Mouse (Mus musculus): Measurements from ENCODE around the gene Apc2. TPM values are rescaled to one million over a fixed set of nuclear protein-coding genes. Genes with fewer than 3 reads are reported as not detected.

Gene Apc2
- polyA plus RNA-seq, 1 experiment from 2014 or later: 0.45 TPM

DNA sequence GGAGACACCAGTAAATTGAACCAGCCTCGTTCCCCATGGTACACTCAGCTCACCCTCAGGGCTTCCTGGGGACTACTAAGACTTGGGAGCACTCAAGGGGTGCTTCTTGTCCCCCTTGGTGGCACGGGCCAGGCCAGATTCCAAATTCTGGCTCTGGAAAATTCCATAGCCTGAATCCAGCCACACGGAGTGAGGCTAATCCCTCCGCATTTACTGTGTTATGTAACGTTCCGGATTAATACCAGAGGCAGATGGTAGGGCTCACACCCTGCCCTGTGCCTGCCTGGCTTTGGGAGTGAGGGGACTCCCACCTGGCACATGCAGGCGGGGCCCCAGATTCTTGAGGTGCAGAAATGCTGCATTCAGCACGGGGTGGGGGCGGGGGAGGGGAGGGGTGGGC lies 59.7 kb downstream of the Apc2 start:
- no peak overlapping the region for H3K4me2 ChIP-seq

DNA sequence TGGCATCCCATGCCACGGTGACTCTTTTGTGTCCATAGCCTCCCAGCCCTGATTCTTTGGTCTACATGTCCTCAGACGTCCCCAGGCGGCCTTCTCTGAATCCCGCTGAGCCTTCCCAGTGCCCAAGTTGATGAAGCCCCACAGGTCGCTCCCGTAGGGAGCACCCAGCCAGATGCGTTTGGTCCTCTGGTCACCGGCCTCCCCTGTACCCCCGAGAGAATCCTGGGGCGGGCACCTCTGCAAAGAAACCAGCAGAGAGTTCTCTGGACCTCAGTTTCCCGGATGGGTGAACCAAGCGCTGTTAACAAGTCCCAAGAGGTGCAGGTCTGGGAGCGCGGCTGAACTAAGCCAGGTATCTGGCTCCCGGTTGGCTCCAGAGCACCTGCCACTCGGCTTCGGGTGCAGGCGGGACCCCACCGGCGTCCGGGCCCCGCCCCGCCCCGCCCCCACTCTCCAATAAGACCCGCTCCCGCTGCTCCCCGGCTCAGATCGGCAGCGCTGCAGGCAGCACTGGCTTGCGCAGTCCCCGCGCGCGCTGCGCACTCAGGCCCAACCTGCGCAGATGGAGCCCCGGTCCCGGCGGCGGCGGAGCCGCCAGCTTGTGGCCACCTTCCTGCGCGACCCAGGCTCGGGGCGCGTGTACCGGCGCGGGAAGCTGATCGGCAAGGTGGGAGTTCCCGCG lies 60.4 kb downstream of the Apc2 start, which contains the start of gene Plk5:
Gene Plk5 (plus strand): TSS at position 459 of the 682 bp plus-strand sequence.
- Histone ChIP-seq H3K27me3 (replicated peaks; ENCODE audit: control insufficient read depth, insufficient read depth, low read length) (peaks cover 89% of the 10 kb centered on the region), H3K4me2 (peak within 1 kb of the TSS; percentile 53), H3K9ac (ENCODE audit: low read depth, low read length) (no peak within 1 kb of the TSS), H3K4me1 (replicated peaks; ENCODE audit: control insufficient read depth, insufficient read depth, low read length) (peaks cover 20% of the 10 kb centered on the region), H3K9me3 (ENCODE audit: control insufficient read depth, low read length) (no peaks in the 10 kb centered on the region), H3K36me3 (ENCODE audit: control insufficient read depth, insufficient read depth, low read length) (no peaks in the 10 kb centered on the region), H3K27ac (ENCODE audit: low read depth, low read length) (no peak within 1 kb of the TSS), H3K4me3 (ENCODE audit: low read depth, low read length) (peak within 1 kb of the TSS; percentile 30)
- ATAC-seq (replicated peaks; ENCODE audit: low FRiP score) (no peak), DNase-seq (ENCODE audit: low spot score) (no peak)
- 3% methylated on average over 53 of the region's 53 CpGs for WGBS

More for the DNA sequence above, 59.7 kb downstream of the Apc2 start:
- H3K36me3 ChIP-seq (ENCODE audit: control insufficient read depth, insufficient read depth, low read length): no peaks in the 10 kb centered on the region
- peaks cover 96% of the 10 kb centered on the region for H3K27me3 ChIP-seq (replicated peaks; ENCODE audit: control insufficient read depth, insufficient read depth, low read length)
- WGBS: 13% methylated on average over 9 of the region's 9 CpGs
- DNase-seq (ENCODE audit: low spot score) (no peak), ATAC-seq (replicated peaks; ENCODE audit: low FRiP score) (no peak)
- no peaks in the 10 kb centered on the region for H3K9me3 ChIP-seq (ENCODE audit: control insufficient read depth, low read length)
- H3K4me1 ChIP-seq (replicated peaks; ENCODE audit: control insufficient read depth, insufficient read depth, low read length): peaks cover 21% of the 10 kb centered on the region
- no peak overlapping the region for H3K27ac ChIP-seq (ENCODE audit: low read depth, low read length)
- H3K9ac ChIP-seq (ENCODE audit: low read depth, low read length): no peak overlapping the region
- H3K4me3 ChIP-seq (ENCODE audit: low read depth, low read length): no peak overlapping the region

DNA sequence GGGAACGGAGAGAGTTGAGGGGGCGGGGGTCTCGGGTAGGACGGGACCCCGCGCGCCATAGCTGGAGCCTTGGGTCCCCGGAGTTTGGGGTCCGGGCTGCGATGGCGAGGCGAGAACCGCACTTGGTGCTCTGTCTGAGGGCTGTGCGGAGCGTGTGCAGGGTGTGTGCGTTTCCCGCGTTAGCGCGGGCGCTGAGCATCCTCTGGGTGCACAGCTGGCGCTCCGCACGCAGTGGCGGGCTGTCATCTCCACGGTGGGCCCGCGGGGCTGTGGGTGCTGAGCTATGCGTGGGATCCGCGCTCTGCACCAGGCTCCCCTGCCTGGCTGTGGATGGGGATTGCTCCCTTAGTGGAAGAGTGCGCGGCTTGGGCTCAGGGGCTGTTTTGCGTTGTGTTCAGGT lies 61.0 kb downstream of the Apc2 start:
- H3K36me3 ChIP-seq (ENCODE audit: control insufficient read depth, insufficient read depth, low read length): no peaks in the 10 kb centered on the region
- WGBS: 3% methylated on average over 34 of the region's 34 CpGs
- no peak overlapping the region for H3K9ac ChIP-seq (ENCODE audit: low read depth, low read length)

DNA sequence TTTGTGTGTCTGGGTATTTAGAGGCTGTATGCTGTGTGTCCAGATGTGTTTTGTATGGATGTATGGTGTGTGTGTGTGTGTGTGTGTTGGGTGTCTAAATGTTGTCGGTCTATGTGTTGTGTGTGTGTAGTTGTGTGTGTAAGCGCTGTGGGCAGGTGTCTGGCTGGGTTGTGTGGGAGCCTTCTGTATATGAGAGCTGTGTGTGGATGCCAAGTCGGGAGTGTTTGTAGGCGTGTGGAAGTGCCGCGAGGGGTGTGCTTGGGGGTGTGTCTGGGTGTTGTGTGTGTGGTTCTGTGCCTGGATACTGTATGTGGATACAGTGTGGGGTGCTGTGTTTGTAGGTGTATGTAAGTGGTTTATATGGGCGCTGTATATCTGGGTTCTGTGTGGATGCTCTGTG lies 61.6 kb downstream of the Apc2 start:
- H3K27ac ChIP-seq (ENCODE audit: low read depth, low read length): no peak overlapping the region
- H3K4me2 ChIP-seq: peak overlapping the region; percentile 42
- no peaks in the 10 kb centered on the region for H3K9me3 ChIP-seq (ENCODE audit: control insufficient read depth, low read length)
- no peaks in the 10 kb centered on the region for H3K36me3 ChIP-seq (ENCODE audit: control insufficient read depth, insufficient read depth, low read length)
- H3K4me1 ChIP-seq (replicated peaks; ENCODE audit: control insufficient read depth, insufficient read depth, low read length): peaks cover 13% of the 10 kb centered on the region
- ATAC-seq (replicated peaks; ENCODE audit: low FRiP score) (no peak), DNase-seq (ENCODE audit: low spot score) (no peak)
- WGBS: 29% methylated on average over 7 of the region's 7 CpGs
- no peak overlapping the region for H3K9ac ChIP-seq (ENCODE audit: low read depth, low read length)
- H3K27me3 ChIP-seq (replicated peaks; ENCODE audit: control insufficient read depth, insufficient read depth, low read length): peaks cover 77% of the 10 kb centered on the region
- no peak overlapping the region for H3K4me3 ChIP-seq (ENCODE audit: low read depth, low read length)

More for the DNA sequence above, 61.0 kb downstream of the Apc2 start:
- peak overlapping the region; percentile 53 for H3K4me2 ChIP-seq
- DNase-seq (ENCODE audit: low spot score) (no peak), ATAC-seq (replicated peaks; ENCODE audit: low FRiP score) (no peak)
- peak overlapping the region; percentile 30 for H3K4me3 ChIP-seq (ENCODE audit: low read depth, low read length)
- no peaks in the 10 kb centered on the region for H3K9me3 ChIP-seq (ENCODE audit: control insufficient read depth, low read length)
- peaks cover 83% of the 10 kb centered on the region for H3K27me3 ChIP-seq (replicated peaks; ENCODE audit: control insufficient read depth, insufficient read depth, low read length)
- no peak overlapping the region for H3K27ac ChIP-seq (ENCODE audit: low read depth, low read length)
- H3K4me1 ChIP-seq (replicated peaks; ENCODE audit: control insufficient read depth, insufficient read depth, low read length): peaks cover 19% of the 10 kb centered on the region

DNA sequence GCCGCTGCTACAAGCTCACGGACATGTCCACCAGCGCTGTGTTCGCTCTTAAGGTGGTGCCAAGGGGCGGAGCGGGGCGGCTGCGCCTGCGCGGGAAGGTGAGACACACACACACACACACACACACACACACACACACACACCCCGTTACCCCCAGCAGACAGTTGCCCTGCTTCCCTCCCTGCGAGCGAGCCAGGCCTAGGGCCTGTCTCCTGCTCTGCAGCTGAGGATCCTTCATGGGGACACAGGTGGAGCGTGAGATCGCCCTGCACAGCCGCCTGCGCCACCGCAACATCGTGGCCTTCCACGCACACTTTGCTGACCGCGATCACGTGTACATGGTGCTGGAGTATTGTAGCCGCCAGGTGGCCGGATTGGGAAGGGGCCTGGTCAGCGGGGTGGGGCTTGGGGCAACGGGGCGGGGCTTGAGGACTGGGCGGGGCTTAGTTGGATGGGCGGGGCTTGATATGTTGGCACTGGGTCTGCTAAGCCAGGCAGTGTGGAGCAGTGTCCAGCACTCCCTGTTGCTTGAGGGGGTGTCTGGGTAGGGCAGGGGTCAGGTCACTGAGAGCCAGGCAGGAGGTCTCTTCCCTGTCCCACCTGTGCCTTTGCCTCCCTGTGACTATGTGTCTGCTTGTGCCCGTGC lies 62.3 kb downstream of the Apc2 start:
- WGBS: 9% methylated on average over 31 of the region's 31 CpGs
- Histone ChIP-seq H3K4me3 (ENCODE audit: low read depth, low read length) (0 out of 2 replicates have a peak overlapping the region, but pooled peaks have one; percentile 8), H3K36me3 (ENCODE audit: control insufficient read depth, insufficient read depth, low read length) (no peaks in the 10 kb centered on the region), H3K9me3 (ENCODE audit: control insufficient read depth, low read length) (no peaks in the 10 kb centered on the region), H3K4me2 (peak overlapping the region; percentile 42), H3K9ac (ENCODE audit: low read depth, low read length) (no peak overlapping the region), H3K27me3 (replicated peaks; ENCODE audit: control insufficient read depth, insufficient read depth, low read length) (peaks cover 75% of the 10 kb centered on the region), H3K4me1 (replicated peaks; ENCODE audit: control insufficient read depth, insufficient read depth, low read length) (peaks cover 5% of the 10 kb centered on the region), H3K27ac (ENCODE audit: low read depth, low read length) (no peak overlapping the region)
- ATAC-seq (replicated peaks; ENCODE audit: low FRiP score) (no peak; the same call in 1 of the 2 replicates), DNase-seq (ENCODE audit: low spot score) (no peak)

DNA sequence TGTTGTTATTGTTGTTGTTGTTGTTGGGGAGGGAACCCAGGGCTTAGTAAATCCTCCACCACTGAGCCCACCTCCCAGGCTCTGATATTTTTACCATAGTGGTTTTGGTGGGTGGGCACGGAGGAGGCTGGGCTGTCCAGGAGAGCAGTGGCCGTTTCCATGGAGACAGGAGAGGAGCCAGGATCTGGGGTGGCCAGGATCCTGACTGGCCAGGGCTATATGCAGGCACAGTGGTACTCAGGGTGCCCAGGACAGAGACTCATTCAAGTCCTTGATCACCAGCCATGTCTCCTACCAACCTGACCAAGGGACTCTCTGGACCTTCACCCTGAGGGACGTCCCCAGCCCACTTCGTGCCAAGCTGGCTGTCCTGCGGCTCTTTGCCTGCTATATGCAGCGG lies 68.0 kb downstream of the Apc2 start:
- 51% methylated on average over 6 of the region's 6 CpGs for WGBS
- H3K4me3 ChIP-seq (ENCODE audit: low read depth, low read length): no peak overlapping the region
- H3K9me3 ChIP-seq (ENCODE audit: control insufficient read depth, low read length): no peaks in the 10 kb centered on the region
- H3K4me2 ChIP-seq: no peak overlapping the region
- ATAC-seq (replicated peaks; ENCODE audit: low FRiP score) (no peak), DNase-seq (ENCODE audit: low spot score) (no peak)
- H3K9ac ChIP-seq (ENCODE audit: low read depth, low read length): no peak overlapping the region
- peaks cover 56% of the 10 kb centered on the region for H3K27me3 ChIP-seq (replicated peaks; ENCODE audit: control insufficient read depth, insufficient read depth, low read length)
- no peak overlapping the region for H3K27ac ChIP-seq (ENCODE audit: low read depth, low read length)
- H3K4me1 ChIP-seq (replicated peaks; ENCODE audit: control insufficient read depth, insufficient read depth, low read length): no peaks in the 10 kb centered on the region
- H3K36me3 ChIP-seq (ENCODE audit: control insufficient read depth, insufficient read depth, low read length): no peaks in the 10 kb centered on the region

DNA sequence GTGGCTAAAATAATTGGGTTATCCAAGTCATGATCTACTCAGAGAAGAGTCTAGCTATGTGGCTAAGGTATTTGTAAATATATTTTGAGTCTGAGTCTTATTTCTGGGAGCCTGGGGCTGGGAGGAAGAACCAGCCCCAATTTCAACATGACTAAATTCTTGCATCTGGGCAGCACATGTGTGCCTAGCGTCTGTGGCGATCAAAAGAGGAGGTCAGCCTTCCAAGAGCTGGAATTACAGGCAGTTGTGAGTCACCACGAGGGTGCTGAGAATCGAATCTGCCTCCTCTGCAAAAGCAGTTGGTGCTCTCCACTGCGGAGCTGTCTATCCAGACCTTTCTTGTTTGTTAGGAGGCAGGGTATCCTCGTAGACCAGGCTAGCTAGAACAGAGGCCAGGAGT lies 70.0 kb downstream of the Apc2 start:
- Histone ChIP-seq H3K36me3 (ENCODE audit: control insufficient read depth, insufficient read depth, low read length) (no peaks in the 10 kb centered on the region), H3K4me2 (no peak overlapping the region), H3K9me3 (ENCODE audit: control insufficient read depth, low read length) (no peaks in the 10 kb centered on the region), H3K27ac (ENCODE audit: low read depth, low read length) (no peak overlapping the region), H3K4me1 (replicated peaks; ENCODE audit: control insufficient read depth, insufficient read depth, low read length) (no peaks in the 10 kb centered on the region), H3K27me3 (replicated peaks; ENCODE audit: control insufficient read depth, insufficient read depth, low read length) (peaks cover 43% of the 10 kb centered on the region), H3K4me3 (ENCODE audit: low read depth, low read length) (no peak overlapping the region), H3K9ac (ENCODE audit: low read depth, low read length) (no peak overlapping the region)
- DNase-seq (ENCODE audit: low spot score) (no peak), ATAC-seq (replicated peaks; ENCODE audit: low FRiP score) (no peak)
- WGBS: 59% methylated on average over 6 of the region's 6 CpGs

Data from liver, embryonic 11.5 days (tissue).